Mouse (Mus musculus): Measurements from ENCODE around the gene Apc2.

- TF ChIP-seq CTCF (IDR thresholded peaks at IDR 0.05; ENCODE audit: low read depth) (no peak), EP300 (IDR thresholded peaks at IDR 0.05; ENCODE audit: low read depth) (no peak)
These were observed 61.0 kb downstream of the Apc2 start for GRCm38 (mm10) chr10:80356737-80357136.
